Mouse (Mus musculus) CH12.LX (cell line): ENCODE measurements at regions not wholly inside any gene's neighbourhood (a gene's known extent, or its start where the extent isn't known, plus 50 kb on each side); places are given as distances from the start of the nearest gene placed in this dataset.

Experiments used
- DNase-seq: peaks from one replicate; pipeline ENCODE4 v3.0.0-alpha.2; 2013; ENCODE audit errors: extremely low read depth
- H3K27ac ChIP-seq: 2 replicates; pipeline ENCODE4 v1.5.1; 2012; ENCODE audit warnings: low read depth, mild to moderate bottlenecking, control low read depth, moderate library complexity; ENCODE audit not compliant: insufficient read depth
- H3K27me3 ChIP-seq: replicated peaks from 2 replicates; pipeline ENCODE3; 2012; ENCODE audit warnings: inconsistent platforms
- H3K36me3 ChIP-seq, 2 experiments: replicated peaks in 1 of 2; 2 replicates each; pipeline versions ENCODE3 to v1.6.1; 2012; ENCODE audit warnings: inconsistent platforms in 1 of 2, low read length in 1 of 2, mild to moderate bottlenecking in 1 of 2, mixed read lengths in 1 of 2, moderate library complexity in 1 of 2; ENCODE audit not compliant: control insufficient read depth in 1 of 2, insufficient read depth in 1 of 2
- H3K4me1 ChIP-seq, 2 experiments: 2 replicates each; pipeline ENCODE4 v1.6.1; 2012; ENCODE audit warnings: inconsistent platforms in 1 of 2, moderate library complexity in 1 of 2; ENCODE audit not compliant: insufficient read depth in 2 of 2, control insufficient read depth in 1 of 2
- H3K4me2 ChIP-seq: 2 replicates; pipeline ENCODE4 v1.6.1; 2012; ENCODE audit warnings: low read depth, mild to moderate bottlenecking, control low read depth; ENCODE audit not compliant: poor library complexity, insufficient read depth, severe bottlenecking
- H3K4me3 ChIP-seq, 3 experiments: fragments of 150-350 bp in 1 of 3; sonication (generic) in 1 of 3; replicated peaks in 1 of 3; 2 replicates each; pipeline versions ENCODE3 to v1.5.1; 2011 to 2012; ENCODE audit warnings: low read depth in 2 of 3, low read length in 2 of 3, mild to moderate bottlenecking in 2 of 3, moderate library complexity in 2 of 3, control low read depth in 1 of 3, improper control_type of control experiment in 1 of 3, inconsistent platforms in 1 of 3, mixed read lengths in 1 of 3; ENCODE audit not compliant: poor library complexity in 1 of 3
- H3K79me2 ChIP-seq: replicated peaks from 2 replicates; pipeline ENCODE4 v1.6.1; 2012; ENCODE audit warnings: mild to moderate bottlenecking, moderate library complexity; ENCODE audit not compliant: control insufficient read depth, poor library complexity, insufficient read depth, severe bottlenecking; ENCODE audit errors: extremely low read depth
- H3K9ac ChIP-seq: 2 replicates; pipeline ENCODE4 v1.6.1; 2012; ENCODE audit warnings: low read depth, mild to moderate bottlenecking, control low read depth, moderate library complexity; ENCODE audit not compliant: insufficient read depth
- H3K9me3 ChIP-seq: replicated peaks from 2 replicates; pipeline ENCODE3; 2012; ENCODE audit warnings: low read length, inconsistent platforms, mixed read lengths
- BHLHE40 ChIP-seq: IDR thresholded peaks from 2 replicates; pipeline ENCODE4 v1.6.1; 2011; ENCODE audit warnings: mild to moderate bottlenecking, low read depth, low read length, improper control_type of control experiment
- CHD1 ChIP-seq: IDR thresholded peaks from 2 replicates; pipeline ENCODE4 v1.6.1; 2012; ENCODE audit warnings: low read depth, low read length, improper control_type of control experiment, inconsistent platforms
- CHD2 ChIP-seq: IDR thresholded peaks from 2 replicates; pipeline ENCODE4 v1.6.1; 2011; ENCODE audit warnings: low read length, improper control_type of control experiment
- CTCF ChIP-seq, 2 experiments: IDR thresholded peaks in 1 of 2; conservative IDR thresholded peaks in 1 of 2; 2 replicates each; pipeline ENCODE4 v1.5.1; 2011 to 2012; ENCODE audit warnings: low read depth in 2 of 2, low read length in 2 of 2, improper control_type of control experiment in 1 of 2, inconsistent platforms in 1 of 2, mild to moderate bottlenecking in 1 of 2, moderate library complexity in 1 of 2
- EP300 ChIP-seq: IDR thresholded peaks from 2 replicates; pipeline ENCODE4 v1.6.1; 2011; ENCODE audit warnings: low read length, improper control_type of control experiment
- GABPA ChIP-seq: IDR thresholded peaks from 2 replicates; pipeline ENCODE4 v1.6.1; 2012; ENCODE audit warnings: low read depth, low read length, improper control_type of control experiment, inconsistent platforms; ENCODE audit not compliant: insufficient replicate concordance
- HCFC1 ChIP-seq: IDR thresholded peaks from 2 replicates; pipeline ENCODE4 v1.6.1; 2012; ENCODE audit warnings: low read depth, mild to moderate bottlenecking, inconsistent platforms, low read length, improper control_type of control experiment
- IRF4 ChIP-seq: IDR thresholded peaks from 2 replicates; pipeline ENCODE4 v1.6.1; 2014; ENCODE audit warnings: low read depth, mild to moderate bottlenecking, inconsistent platforms, low read length, improper control_type of control experiment
- JUND ChIP-seq: conservative IDR thresholded peaks from 2 replicates; pipeline ENCODE4 v1.6.1; 2011; ENCODE audit warnings: low read depth, low read length, improper control_type of control experiment
- KAT2A ChIP-seq: IDR thresholded peaks from 2 replicates; pipeline ENCODE4 v1.6.1; 2012; ENCODE audit warnings: low read length, improper control_type of control experiment, inconsistent platforms; ENCODE audit not compliant: insufficient replicate concordance
- MAFK ChIP-seq: IDR thresholded peaks from 2 replicates; pipeline ENCODE4 v1.6.1; 2011; ENCODE audit warnings: low read length, improper control_type of control experiment; ENCODE audit not compliant: insufficient replicate concordance
- MAX ChIP-seq: IDR thresholded peaks from 2 replicates; pipeline ENCODE4 v1.6.1; 2011; ENCODE audit warnings: low read length, improper control_type of control experiment
- MAZ ChIP-seq: IDR thresholded peaks from 2 replicates; pipeline ENCODE4 v1.6.1; 2012; ENCODE audit warnings: low read depth, mild to moderate bottlenecking, inconsistent platforms, low read length, improper control_type of control experiment, moderate library complexity
- MXI1 ChIP-seq: IDR thresholded peaks from 2 replicates; pipeline ENCODE4 v1.6.1; 2011; ENCODE audit warnings: mild to moderate bottlenecking, low read depth, low read length, improper control_type of control experiment
- MYC ChIP-seq: IDR thresholded peaks from 2 replicates; pipeline ENCODE4 v1.6.1; 2011; ENCODE audit warnings: low read depth, mild to moderate bottlenecking, improper control_type of control experiment, low read length
- NELFE ChIP-seq: IDR thresholded peaks from 2 replicates; pipeline ENCODE4 v1.6.1; 2011; ENCODE audit warnings: low read depth, low read length, improper control_type of control experiment
- NRF1 ChIP-seq: IDR thresholded peaks from 2 replicates; pipeline ENCODE4 v1.6.1; 2014; ENCODE audit warnings: low read depth, mild to moderate bottlenecking, inconsistent platforms, low read length, improper control_type of control experiment, moderate library complexity
- RCOR1 ChIP-seq: conservative IDR thresholded peaks from 2 replicates; pipeline ENCODE4 v1.6.1; 2012; ENCODE audit warnings: low read depth, mild to moderate bottlenecking, inconsistent platforms, low read length, improper control_type of control experiment
- SMC3 ChIP-seq: IDR thresholded peaks from 2 replicates; pipeline ENCODE4 v1.6.1; 2011; ENCODE audit warnings: low read depth, low read length, improper control_type of control experiment
- TBP ChIP-seq: conservative IDR thresholded peaks from 2 replicates; pipeline ENCODE4 v1.6.1; 2011; ENCODE audit warnings: low read depth, low read length, improper control_type of control experiment
- UBTF ChIP-seq: IDR thresholded peaks from 2 replicates; pipeline ENCODE4 v1.6.1; 2012; ENCODE audit warnings: low read depth, mild to moderate bottlenecking, inconsistent platforms, low read length, improper control_type of control experiment, moderate library complexity
- USF1 ChIP-seq: IDR thresholded peaks from 2 replicates; pipeline ENCODE4 v1.6.1; 2014; ENCODE audit warnings: low read depth, mild to moderate bottlenecking, inconsistent platforms, low read length, improper control_type of control experiment
- ZMIZ1 ChIP-seq: IDR thresholded peaks from 2 replicates; pipeline ENCODE4 v1.6.1; 2012; ENCODE audit warnings: low read depth, mild to moderate bottlenecking, inconsistent platforms, low read length, improper control_type of control experiment
- dilution Hi-C: fragments of 300-500 bp; cut with MboI; formaldehyde crosslinking; loops from 2 replicates; pipeline ENCODE4 v1.14.3; 2020; ENCODE audit warnings: low sequenced_read_pairs; ENCODE audit not compliant: extremely low pct_unique_long_range_greater_than_20kb, extremely low pct_ligation_motif_present
- in situ Hi-C: fragments of 300-500 bp; cut with MboI; formaldehyde crosslinking; loops from 3 replicates; pipeline ENCODE4 v1.14.3; 2019; ENCODE audit warnings: low sequenced_read_pairs, low pct_ligation_motif_present, low pct_unique_long_range_greater_than_20kb, mixed read lengths

DNA sequence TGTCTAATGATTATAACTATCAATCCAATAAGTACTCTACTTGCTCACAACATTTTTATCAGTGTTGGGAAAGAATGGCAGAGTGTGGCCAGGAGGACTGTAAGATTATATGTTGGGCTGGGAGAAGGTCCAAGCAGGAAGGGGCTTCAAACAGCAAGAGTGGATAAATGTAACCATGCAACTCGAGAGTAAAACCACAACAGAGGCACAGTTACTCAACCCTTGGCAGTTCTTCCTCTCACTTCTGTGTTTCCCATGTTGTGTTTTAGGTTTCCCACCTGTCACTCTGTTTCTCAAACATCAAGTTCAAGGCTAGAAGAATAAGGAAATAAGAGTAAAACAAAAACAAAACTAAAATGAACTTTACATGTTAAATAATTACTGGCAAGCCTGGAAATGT, 957.4 kb downstream of the Abca13 start:
- Histone ChIP-seq H3K9me3 (peaks cover 43% of the 10 kb centered on the region), H3K4me1 (no peaks in the 10 kb centered on the region), H3K4me2 (no peak overlapping the region), H3K27ac (no peak overlapping the region), H3K27me3 (no peaks in the 10 kb centered on the region), H3K4me3 (no peak overlapping the region), H3K9ac (no peak overlapping the region), H3K79me2 (no peaks in the 10 kb centered on the region), H3K36me3 (no peaks in the 10 kb centered on the region)
- dilution Hi-C loops (no loop called here), in situ Hi-C loops (no loop called here)
- TF ChIP-seq MAFK (no peak), HCFC1 (no peak), MAZ (no peak), SMC3 (no peak), MAX (no peak), MXI1 (no peak), CHD2 (no peak), NRF1 (no peak), BHLHE40 (no peak), EP300 (no peak), TBP (no peak), UBTF (no peak), MYC (no peak), NELFE (no peak), USF1 (no peak), CTCF (conservative IDR thresholded peaks at IDR 0.05 in 1 of 2, IDR thresholded peaks at IDR 0.05 in 1 of 2; ENCODE audit: low read depth in 2 of 2, low read length in 2 of 2) (no peak), ZMIZ1 (no peak), RCOR1 (no peak)
- no peak for DNase-seq

DNA sequence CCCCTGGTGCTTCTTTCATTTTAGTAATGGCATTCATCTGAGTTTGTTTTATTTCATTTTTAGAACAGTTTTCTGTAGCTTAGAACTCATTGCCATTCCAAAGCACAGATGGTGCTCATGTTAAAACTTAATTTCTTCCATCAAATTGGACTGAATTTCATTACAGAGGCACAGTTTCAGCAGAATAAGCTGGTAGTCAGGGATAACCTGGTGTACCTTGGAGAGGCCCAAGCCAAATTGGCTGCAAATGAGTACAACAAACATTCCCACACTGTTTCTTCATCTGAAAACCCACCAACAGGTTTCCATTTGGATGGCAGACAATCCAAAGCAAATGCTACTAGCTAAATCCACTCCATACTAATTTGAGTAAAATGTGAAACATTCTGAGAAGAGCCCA, 960.2 kb upstream of the Vwc2 start:
- no peaks in the 10 kb centered on the region for H3K27me3 ChIP-seq
- no peak overlapping the region for H3K4me2 ChIP-seq
- H3K36me3 ChIP-seq, result no peaks in the 10 kb centered on the region
- DNase-seq, result no peak
- no peak overlapping the region for H3K4me3 ChIP-seq
- dilution Hi-C loops, result no loop called here
- H3K9ac ChIP-seq, result no peak overlapping the region
- no peaks in the 10 kb centered on the region for H3K4me1 ChIP-seq
- no peak overlapping the region for H3K27ac ChIP-seq
- H3K9me3 ChIP-seq, result peaks cover 45% of the 10 kb centered on the region
- TF ChIP-seq KAT2A (no peak), CTCF (conservative IDR thresholded peaks at IDR 0.05 in 1 of 2, IDR thresholded peaks at IDR 0.05 in 1 of 2; ENCODE audit: low read depth in 2 of 2, low read length in 2 of 2) (no peak), IRF4 (no peak), GABPA (no peak), JUND (no peak), CHD1 (no peak), HCFC1 (no peak)
- in situ Hi-C loops, result no loop called here
- no peaks in the 10 kb centered on the region for H3K79me2 ChIP-seq
